8 mouse cellular contexts compared by ENCODE assay signal in genomic region chr11:5989954-5990593, GRCm38 (mm10). TPM values are rescaled to one million over a fixed set of nuclear protein-coding genes. Genes with fewer than 3 reads are reported as not detected.
"Had no signal": no experiment of that assay in that cellular context is flagged by ENCODE, and none has a peak within 500 bp of the region (broad histone marks: within the 10 kb centered on the region; RNA-seq: fewer than 3 reads in every experiment).

No protein-coding gene starts in this region.

- H3K4me3 ChIP-seq: left cerebral cortex, adult 2 months; liver, embryonic 13.5 days; midbrain, embryonic 13.5 days; stomach, embryonic 15.5 days had no signal

- H3K27me3 ChIP-seq: liver, embryonic 13.5 days; midbrain, embryonic 13.5 days; stomach, embryonic 15.5 days had no signal

- DNase-seq: kidney, adult 9 months; layer of hippocampus, postnatal 36 days; right cerebral cortex, postnatal 25 days had no signal

- H3K27ac ChIP-seq: left cerebral cortex, adult 2 months; liver, embryonic 13.5 days; macrophage; midbrain, embryonic 13.5 days; stomach, embryonic 15.5 days had no signal

- H3K4me1 ChIP-seq: liver, embryonic 13.5 days; midbrain, embryonic 13.5 days; stomach, embryonic 15.5 days had no signal

RNA-seq across cellular contexts. Expression of gene Gck, which starts 40.2 kb away (rescaled TPM):
- polyA plus RNA-seq: macrophage had no signal
